Mouse (Mus musculus) macrophage (primary cell): ENCODE data around the gene Castor2. TPM values are rescaled to one million over a fixed set of nuclear protein-coding genes. Genes with fewer than 3 reads are reported as not detected.

Source experiments
- H3K27ac ChIP-seq: fragments of 350-480 bp; formaldehyde crosslinking; 2 replicates; pipeline ENCODE4 v1.9.0; 2021
- H3K36me3 ChIP-seq: fragments of 350-480 bp; formaldehyde crosslinking; 2 replicates; pipeline ENCODE4 v1.9.0; 2021; ENCODE audit errors: inconsistent target
- H3K4me3 ChIP-seq: fragments of 350-480 bp; formaldehyde crosslinking; 2 replicates; pipeline ENCODE4 v1.9.0; 2021; ENCODE audit errors: inconsistent target
- H3K79me2 ChIP-seq: fragments of 350-480 bp; formaldehyde crosslinking; 2 replicates; pipeline ENCODE4 v1.9.0; 2021; ENCODE audit errors: inconsistent target
- WGBS: methylation state at CpG from one replicate; pipeline ENCODE4 v1.1.7; 2026; ENCODE audit warnings: inconsistent platforms; ENCODE audit not compliant: missing documents; 5-methylcytosine and 5-hydroxymethylcytosine counted together
- polyA plus RNA-seq: library from polyadenylated mRNA; stranded (reverse); fragments of 250-400 nt; gene quantifications from 3 replicates; pipeline ENCODE4 v1.2.4, GENCODE M21; 2018; ENCODE audit warnings: inconsistent platforms

Castor2 gene
- polyA plus RNA-seq, 1 experiment from 2014 or later: 22.1 TPM

DNA sequence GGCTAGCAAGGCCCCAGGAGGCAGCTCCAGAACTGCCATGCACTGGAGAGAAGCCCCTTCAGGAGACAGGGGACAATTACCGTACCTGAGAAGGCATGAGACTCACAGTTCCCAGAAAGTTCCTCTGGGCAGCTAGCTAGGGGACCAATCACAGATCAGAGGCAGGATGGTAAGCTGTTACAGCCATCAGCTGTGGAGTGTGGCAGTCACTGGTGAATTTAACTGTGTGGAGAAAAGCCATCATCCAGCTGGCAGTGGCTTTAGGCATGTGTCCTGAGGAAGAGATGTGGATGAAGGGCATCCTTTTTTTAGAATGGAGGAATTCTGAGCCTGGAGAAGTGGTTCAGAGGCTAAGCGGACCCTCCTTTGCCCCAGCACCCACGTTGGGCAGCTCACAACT, 20.6 kb downstream of the Castor2 start:
- 90% methylated on average over 3 of the region's 3 CpGs for WGBS

GRCm38 (mm10) chr5:134121138-134121892, 21.8 kb downstream of the Castor2 start:
- no peaks in the 10 kb centered on the region for H3K36me3 ChIP-seq
- no peak overlapping the region for H3K27ac ChIP-seq
- H3K79me2 ChIP-seq: no peaks in the 10 kb centered on the region
- 65% methylated on average over 9 of the region's 9 CpGs for WGBS
- H3K4me3 ChIP-seq: no peak overlapping the region

More for the DNA sequence above, 20.6 kb downstream of the Castor2 start:
- Histone ChIP-seq H3K79me2 (no peaks in the 10 kb centered on the region), H3K36me3 (no peaks in the 10 kb centered on the region), H3K4me3 (no peak overlapping the region), H3K27ac (no peak overlapping the region)

GRCm38 (mm10) chr5:134121893-134122259, 22.4 kb downstream of the Castor2 start:
- Histone ChIP-seq H3K36me3 (no peaks in the 10 kb centered on the region), H3K4me3 (no peak overlapping the region), H3K27ac (no peak overlapping the region), H3K79me2 (no peaks in the 10 kb centered on the region)
- WGBS: 87% methylated on average over 4 of the region's 4 CpGs

DNA sequence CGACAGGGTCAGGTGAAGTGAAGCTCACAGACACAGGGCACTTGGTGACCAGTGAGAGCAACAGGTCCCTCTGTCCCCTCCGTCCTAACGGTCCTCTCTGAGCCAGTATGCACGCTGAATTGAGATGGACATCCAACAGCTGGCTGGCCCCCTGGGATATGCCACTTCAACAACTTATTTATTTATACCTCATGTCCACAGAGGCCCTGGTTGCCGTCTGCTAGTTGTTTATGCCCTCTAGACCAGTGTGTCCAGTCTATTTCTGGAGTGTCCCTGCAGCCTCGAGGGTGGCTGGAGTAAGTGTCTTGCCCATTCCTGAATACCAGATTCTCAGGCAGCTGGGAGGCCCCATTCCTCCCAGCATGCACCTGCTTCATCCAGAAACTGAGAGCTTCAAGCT, 24.3 kb downstream of the Castor2 start:
- Histone ChIP-seq H3K4me3 (no peak overlapping the region), H3K36me3 (no peaks in the 10 kb centered on the region), H3K27ac (no peak overlapping the region), H3K79me2 (no peaks in the 10 kb centered on the region)
- 89% methylated on average over 6 of the region's 6 CpGs for WGBS

GRCm38 (mm10) chr5:134126232-134126631, 26.7 kb downstream of the Castor2 start:
- Histone ChIP-seq H3K4me3 (no peak overlapping the region), H3K27ac (no peak overlapping the region), H3K79me2 (no peaks in the 10 kb centered on the region), H3K36me3 (no peaks in the 10 kb centered on the region)
- WGBS: 100% methylated on average over 1 of the region's 2 CpGs

- H3K36me3 ChIP-seq: no peaks in the 10 kb centered on the region
- H3K27ac ChIP-seq: no peak overlapping the region
- H3K4me3 ChIP-seq: no peak overlapping the region
- WGBS: 50% methylated on average over 4 of the region's 4 CpGs
- no peaks in the 10 kb centered on the region for H3K79me2 ChIP-seq
Observed at GRCm38 (mm10) chr5:134131586-134131985, 32.1 kb downstream of the Castor2 start.

DNA sequence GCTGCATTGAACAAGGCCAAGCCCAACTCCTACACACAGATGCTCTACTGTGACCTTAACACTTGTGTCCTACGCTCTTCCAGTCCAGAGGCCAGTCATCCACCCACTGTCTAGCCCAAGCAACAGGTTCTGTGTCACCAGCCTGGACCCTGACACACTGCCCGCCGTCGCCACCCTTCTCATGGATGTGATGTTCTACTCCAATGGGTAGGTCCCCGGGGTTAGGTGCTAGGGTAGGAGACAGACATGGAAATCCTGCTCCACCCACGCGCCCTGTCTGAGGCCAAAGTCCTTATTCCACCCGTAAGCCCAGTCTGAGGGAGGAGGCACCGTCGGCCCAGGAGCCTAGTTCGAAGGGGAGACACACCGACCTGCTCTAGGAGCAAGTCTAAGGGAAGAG, 36.5 kb downstream of the Castor2 start:
- H3K79me2 ChIP-seq: no peaks in the 10 kb centered on the region
- 0 out of 2 replicates have a peak, but pooled peaks cover 8% of the 10 kb centered on the region for H3K36me3 ChIP-seq
- WGBS: 100% methylated on average over 8 of the region's 12 CpGs
- H3K4me3 ChIP-seq: no peak overlapping the region
- no peak overlapping the region for H3K27ac ChIP-seq

GRCm38 (mm10) chr5:134137933-134138332, 38.4 kb downstream of the Castor2 start:
- Histone ChIP-seq H3K36me3 (peaks cover 8% of the 10 kb centered on the region; the same call in 1 of the 2 replicates), H3K4me3 (no peak overlapping the region), H3K27ac (no peak overlapping the region), H3K79me2 (no peaks in the 10 kb centered on the region)
- WGBS: 91% methylated on average over 4 of the region's 5 CpGs

DNA sequence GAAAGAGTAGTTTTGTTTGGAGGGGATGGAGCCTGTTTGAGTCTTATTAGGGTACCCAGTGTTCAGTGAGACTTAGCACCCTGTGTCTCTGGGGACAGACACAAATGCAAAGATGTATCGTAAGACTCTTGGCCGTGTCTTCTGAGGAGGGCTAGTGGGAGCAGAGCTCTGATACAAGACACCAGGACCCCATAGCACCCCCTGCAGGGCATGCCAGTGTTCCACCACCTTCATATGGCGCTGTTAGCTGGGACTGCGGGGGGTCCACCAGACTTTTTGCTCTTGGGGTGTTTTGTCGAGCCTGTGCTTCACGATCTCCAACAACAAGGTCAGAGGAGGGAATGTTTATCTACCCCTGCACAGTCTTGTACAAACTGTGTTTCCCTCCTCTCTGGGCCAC, 39.9 kb downstream of the Castor2 start:
- Histone ChIP-seq H3K27ac (no peak overlapping the region), H3K36me3 (peaks cover 8% of the 10 kb centered on the region; the same call in 1 of the 2 replicates), H3K4me3 (no peak overlapping the region), H3K79me2 (no peaks in the 10 kb centered on the region)
- WGBS: 93% methylated on average over 6 of the region's 6 CpGs

- Histone ChIP-seq H3K79me2 (no peaks in the 10 kb centered on the region), H3K4me3 (no peak overlapping the region), H3K36me3 (peaks cover 8% of the 10 kb centered on the region; the same call in 1 of the 2 replicates), H3K27ac (no peak overlapping the region)
- 92% methylated on average over 7 of the region's 7 CpGs for WGBS
Observed at GRCm38 (mm10) chr5:134141236-134141635, 41.7 kb downstream of the Castor2 start.

- Histone ChIP-seq H3K36me3 (peaks cover 5% of the 10 kb centered on the region; the same call in 1 of the 2 replicates), H3K79me2 (no peaks in the 10 kb centered on the region), H3K27ac (no peak overlapping the region), H3K4me3 (no peak overlapping the region)
- 88% methylated on average over 11 of the region's 11 CpGs for WGBS
Observed at GRCm38 (mm10) chr5:134142381-134142780, 42.9 kb downstream of the Castor2 start.

- H3K36me3 ChIP-seq: peaks cover 10% of the 10 kb centered on the region; the same call in 1 of the 2 replicates
- no peaks in the 10 kb centered on the region for H3K79me2 ChIP-seq
- H3K27ac ChIP-seq: no peak overlapping the region
- no peak overlapping the region for H3K4me3 ChIP-seq
- 96% methylated on average over 8 of the region's 8 CpGs for WGBS
Observed at GRCm38 (mm10) chr5:134144986-134145385, 45.5 kb downstream of the Castor2 start.

GRCm38 (mm10) chr5:134147194-134147753, 47.8 kb downstream of the Castor2 start:
- peaks cover 13% of the 10 kb centered on the region; the same call in 1 of the 2 replicates for H3K36me3 ChIP-seq
- no peak overlapping the region for H3K27ac ChIP-seq
- no peaks in the 10 kb centered on the region for H3K79me2 ChIP-seq
- 90% methylated on average over 10 of the region's 10 CpGs for WGBS
- no peak overlapping the region for H3K4me3 ChIP-seq

GRCm38 (mm10) chr5:134148153-134148552, 48.6 kb downstream of the Castor2 start:
- 98% methylated on average over 4 of the region's 4 CpGs for WGBS
- peaks cover 16% of the 10 kb centered on the region; the same call in 1 of the 2 replicates for H3K36me3 ChIP-seq
- H3K4me3 ChIP-seq: no peak overlapping the region
- no peaks in the 10 kb centered on the region for H3K79me2 ChIP-seq
- H3K27ac ChIP-seq: no peak overlapping the region

DNA sequence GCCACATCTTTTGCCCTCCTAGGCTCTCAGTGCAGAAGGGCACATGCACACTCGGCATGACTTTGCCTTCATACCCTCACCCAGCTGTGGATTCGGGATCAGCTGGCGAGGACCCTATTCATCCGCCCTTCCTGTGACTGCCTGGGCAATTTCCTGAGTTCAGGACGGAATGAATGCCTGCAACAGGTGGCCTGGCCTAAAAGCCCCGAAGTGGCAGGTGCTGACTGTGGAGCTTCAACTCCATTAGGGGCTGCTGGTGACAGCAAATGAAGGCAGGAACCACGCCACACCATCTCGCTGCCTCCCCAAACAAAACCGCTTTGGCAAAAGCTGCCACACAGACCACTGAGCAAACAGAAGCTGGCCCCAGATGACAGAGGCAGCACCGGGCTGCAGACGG, 52.4 kb downstream of the Castor2 start:
- H3K36me3 ChIP-seq: peaks cover 16% of the 10 kb centered on the region; the same call in 1 of the 2 replicates
- no peak overlapping the region for H3K4me3 ChIP-seq
- WGBS: 90% methylated on average over 11 of the region's 11 CpGs
- H3K79me2 ChIP-seq: no peaks in the 10 kb centered on the region
- H3K27ac ChIP-seq: no peak overlapping the region
